Comparison of ENCODE assay signal across 29 mouse cellular contexts in the genomic region with DNA sequence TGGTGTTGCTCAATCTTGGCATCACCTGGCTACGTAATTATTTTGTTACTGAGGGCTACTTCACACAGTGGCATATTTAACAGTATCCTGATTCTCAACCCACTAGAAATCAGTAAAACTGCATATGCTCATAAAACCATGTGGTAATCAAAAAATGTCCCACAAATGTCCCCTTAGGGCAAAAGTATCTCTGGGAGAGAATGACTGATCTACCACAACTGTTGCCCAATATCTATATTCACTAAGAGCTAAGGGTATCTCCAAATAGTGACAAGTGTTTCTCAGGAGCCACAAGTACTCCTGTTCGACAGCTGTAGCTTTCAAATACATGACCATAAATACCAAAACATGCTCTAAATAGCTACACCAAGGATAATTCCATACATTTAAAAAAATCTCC. TPM values are rescaled to one million over a fixed set of nuclear protein-coding genes. Genes with fewer than 3 reads are reported as not detected.
DNase-seq lines count a peak whose midpoint lies in the region; ATAC-seq and TF ChIP-seq lines count a peak whose summit lies in the region.
"Had no signal": no experiment of that assay in that cellular context is flagged by ENCODE, and none has a peak within 500 bp of the region (broad histone marks: within the 10 kb centered on the region; RNA-seq: fewer than 3 reads in every experiment).

No protein-coding gene starts in this region.

- no peak for TF ChIP-seq POLR2A in myocyte (IDR thresholded peaks at IDR 0.05; ENCODE audit: insufficient read length, low read depth)

- no peaks in the 10 kb centered on the region for H3K27me3 ChIP-seq in myocyte (ENCODE audit: control insufficient read depth, insufficient read depth, insufficient read length)
- H3K27me3 ChIP-seq: CH12.LX, Patski had no signal

- DNase-seq in 3T3-L1 (ENCODE audit: low read depth, low spot score) (peak; percentile 34), 416B (ENCODE audit: low read depth) (peak; percentile 74)
- no peak for DNase-seq in natural killer cell, adult 2 months (ENCODE audit: low spot score in 2 of 2)
- no peak for DNase-seq in heart, postnatal 14 days
- DNase-seq in heart, adult 8-10 months (ENCODE audit: low spot score): no peak
- DNase-seq in adrenal gland, postnatal 4 days (ENCODE audit: low spot score in 2 of 2): no peak
- DNase-seq: adrenal gland, adult 2 months; adrenal gland, adult 8-10 months; adrenal gland, postnatal 10 days; adrenal gland, postnatal 14 days; adrenal gland, postnatal 25 days; adrenal gland, postnatal 36 days; B cell, adult 2 months; cerebellum, adult 11 months; cerebellum, adult 11-12 months; cerebellum, adult 18-20 months; cerebellum, adult 2 months; cerebellum, adult 8-10 months had no signal

- ATAC-seq in granulocyte monocyte progenitor cell, adult 5-6 weeks (replicated peaks; ENCODE audit: poor library complexity, severe bottlenecking): peak; percentile 65
- ATAC-seq: activated CD4-positive, CD25-positive, alpha-beta regulatory T cell, adult 4 months; CD4-positive, CD25-positive, alpha-beta regulatory T cell, adult 4 months; Patski had no signal

- intact Hi-C loops in heart, postnatal 14 days (cut with DNase I): no loop called here

- no peaks in the 10 kb centered on the region for H3K36me3 ChIP-seq in myocyte (ENCODE audit: control insufficient read depth, insufficient read depth)

- no peak overlapping the region for H3ac ChIP-seq in myocyte (ENCODE audit: control insufficient read depth, insufficient read length)

- H3K4me2 ChIP-seq in myocyte (ENCODE audit: low read depth): no peak overlapping the region

- no peak overlapping the region for H3K4me3 ChIP-seq in myocyte

- H3K79me2 ChIP-seq in myocyte (ENCODE audit: control insufficient read depth, insufficient read depth): peaks cover 10% of the 10 kb centered on the region

TF ChIP-seq in myocyte, 11 proteins besides CTCF, POLR2A, EP300 and RAD21:
- no peak for TF ChIP-seq MYOG (IDR thresholded peaks at IDR 0.05; ENCODE audit: control insufficient read depth in 1 of 3, insufficient read depth in 1 of 3, insufficient read length in 2 of 3, low read depth in 2 of 3)
- peak; percentile 53; the same call in 1 of the 2 replicates for TF ChIP-seq CEBPB (IDR thresholded peaks at IDR 0.05; ENCODE audit: insufficient read depth, poor library complexity, severe bottlenecking)

RNA-seq across cellular contexts. Expression of a gene that starts 48.4 kb away (rescaled TPM):
- not detected in 2 replicates for total RNA-seq in granulocyte monocyte progenitor cell, adult 5-6 weeks (2014; fragmentation: Nextera tagmentation)
- total RNA-seq in granulocyte monocyte progenitor cell, adult 5-6 weeks (2017): not detected in 2 replicates
- polyA plus RNA-seq in myocyte (2012; fragmentation: generic; extraction: Trizol): 0.06 TPM
- total RNA-seq in heart, postnatal 14 days (2021): not detected
- not detected for total RNA-seq in heart, adult 8-10 months (2022)
- total RNA-seq in adrenal gland, postnatal 4 days (2021): not detected
- total RNA-seq: adrenal gland, adult 18-20 months; adrenal gland, adult 2 months; adrenal gland, postnatal 10 days; adrenal gland, postnatal 14 days; adrenal gland, postnatal 25 days; adrenal gland, postnatal 36 days; ES-E14; G1E; MEL had no signal
- polyA plus RNA-seq: adrenal gland, adult 2 months; brain, embryonic 14.5 days; CD4-positive, CD25-positive, alpha-beta regulatory T cell, adult 4 months; cerebellum, adult 2 months; G1E had no signal

Comparison
In these comparisons a context has a peak if more than half of its experiments do, and no peak if none do; other contexts are left out.
1. DNase-seq: peak in 3T3-L1 (single experiment) and 416B (single experiment); none in natural killer cell, adult 2 months (0 of 2), heart, postnatal 14 days (0 of 2), heart, adult 8-10 months (single experiment) and adrenal gland, postnatal 4 days (0 of 2).